Mouse (Mus musculus): ENCODE results near the gene Vps25. TPM values are rescaled to one million over a fixed set of nuclear protein-coding genes. Genes with fewer than 3 reads are reported as not detected.

Vps25 gene
- polyA plus RNA-seq, 1 experiment from 2014 or later, result 147 TPM

- Histone ChIP-seq H3K9me3 (replicated peaks) (no peaks in the 10 kb centered on the region), H3K36me3 (no peaks in the 10 kb centered on the region), H3K27ac (peak overlapping the region; percentile 99), H3K4me3 (replicated peaks) (no peak overlapping the region), H3K4me2 (peak overlapping the region; percentile 56), H3K4me1 (peaks cover 65% of the 10 kb centered on the region), H3K9ac (no peak overlapping the region), H3K27me3 (no peaks in the 10 kb centered on the region)
- no peak for ATAC-seq (replicated peaks; ENCODE audit: low FRiP score)
- WGBS, result 23% methylated on average over 2 of the region's 2 CpGs
These were observed 23.4 kb upstream of the Vps25 start for GRCm38 (mm10) chr11:101230061-101230511.

- Histone ChIP-seq H3K4me2 (peak overlapping the region; percentile 56), H3K27ac (peak overlapping the region; percentile 99), H3K4me1 (peaks cover 61% of the 10 kb centered on the region), H3K27me3 (no peaks in the 10 kb centered on the region), H3K36me3 (no peaks in the 10 kb centered on the region), H3K9me3 (replicated peaks) (no peaks in the 10 kb centered on the region), H3K9ac (peak overlapping the region; percentile 36), H3K4me3 (replicated peaks) (peak overlapping the region; percentile 26)
- no peak for ATAC-seq (replicated peaks; ENCODE audit: low FRiP score)
- WGBS, result 15% methylated on average over 5 of the region's 5 CpGs
These were observed 23.0 kb upstream of the Vps25 start for GRCm38 (mm10) chr11:101230526-101230925.

GRCm38 (mm10) chr11:101230991-101231871, 22.3 kb upstream of the Vps25 start:
- H3K4me2 ChIP-seq, result peak overlapping the region; percentile 56
- WGBS, result under 1% methylated on average over 18 of the region's 18 CpGs
- peak overlapping the region; percentile 36 for H3K9ac ChIP-seq

GRCm38 (mm10) chr11:101232010-101232839, 21.3 kb upstream of the Vps25 start:
- no peaks in the 10 kb centered on the region for H3K36me3 ChIP-seq
- peak overlapping the region; percentile 26 for H3K4me3 ChIP-seq (replicated peaks)
- peak overlapping the region; percentile 56 for H3K4me2 ChIP-seq
- peak overlapping the region; percentile 36; the same call in 1 of the 2 replicates for H3K9ac ChIP-seq
- H3K27ac ChIP-seq, result peak overlapping the region; percentile 99
- 32% methylated on average over 6 of the region's 6 CpGs for WGBS
- peak; percentile 75 for ATAC-seq (replicated peaks; ENCODE audit: low FRiP score)
- H3K4me1 ChIP-seq, result peaks cover 56% of the 10 kb centered on the region
- H3K27me3 ChIP-seq, result no peaks in the 10 kb centered on the region
- no peaks in the 10 kb centered on the region for H3K9me3 ChIP-seq (replicated peaks)

More at GRCm38 (mm10) chr11:101230991-101231871, 22.3 kb upstream of the Vps25 start:
- Histone ChIP-seq H3K4me1 (peaks cover 59% of the 10 kb centered on the region), H3K27me3 (no peaks in the 10 kb centered on the region), H3K9me3 (replicated peaks) (no peaks in the 10 kb centered on the region), H3K27ac (peak overlapping the region; percentile 99), H3K36me3 (no peaks in the 10 kb centered on the region), H3K4me3 (replicated peaks) (peak overlapping the region; percentile 26)
- peak; percentile 86 for ATAC-seq (replicated peaks; ENCODE audit: low FRiP score)

- Histone ChIP-seq H3K9me3 (replicated peaks) (no peaks in the 10 kb centered on the region), H3K4me3 (replicated peaks) (no peak overlapping the region), H3K4me1 (peaks cover 61% of the 10 kb centered on the region), H3K9ac (no peak overlapping the region), H3K27me3 (no peaks in the 10 kb centered on the region), H3K36me3 (no peaks in the 10 kb centered on the region), H3K27ac (peak overlapping the region; percentile 62; the same call in 1 of the 2 replicates), H3K4me2 (no peak overlapping the region)
- WGBS, result 81% methylated on average over 1 of the region's 1 CpGs
- no peak for ATAC-seq (replicated peaks; ENCODE audit: low FRiP score)
These were observed 20.3 kb upstream of the Vps25 start for GRCm38 (mm10) chr11:101233240-101233639.

GRCm38 (mm10) chr11:101234124-101234523, 19.4 kb upstream of the Vps25 start:
- peaks cover 56% of the 10 kb centered on the region for H3K4me1 ChIP-seq
- no peaks in the 10 kb centered on the region for H3K9me3 ChIP-seq (replicated peaks)
- H3K9ac ChIP-seq, result no peak overlapping the region
- H3K27me3 ChIP-seq, result no peaks in the 10 kb centered on the region
- 0 out of 2 replicates have a peak overlapping the region, but pooled peaks have one; percentile 62 for H3K27ac ChIP-seq
- no peaks in the 10 kb centered on the region for H3K36me3 ChIP-seq
- H3K4me3 ChIP-seq (replicated peaks), result no peak overlapping the region
- ATAC-seq (replicated peaks; ENCODE audit: low FRiP score), result no peak
- H3K4me2 ChIP-seq, result no peak overlapping the region

- Histone ChIP-seq H3K27me3 (no peaks in the 10 kb centered on the region), H3K36me3 (no peaks in the 10 kb centered on the region), H3K27ac (no peak overlapping the region), H3K9me3 (replicated peaks) (no peaks in the 10 kb centered on the region), H3K4me3 (replicated peaks) (no peak overlapping the region), H3K4me1 (peaks cover 43% of the 10 kb centered on the region), H3K9ac (no peak overlapping the region), H3K4me2 (no peak overlapping the region)
- ATAC-seq (replicated peaks; ENCODE audit: low FRiP score), result no peak
These were observed 18.1 kb upstream of the Vps25 start for GRCm38 (mm10) chr11:101235429-101235828.

- no peak overlapping the region for H3K4me2 ChIP-seq
These were observed 16.7 kb upstream of the Vps25 start for GRCm38 (mm10) chr11:101236782-101237181.

GRCm38 (mm10) chr11:101238071-101238647, 15.3 kb upstream of the Vps25 start:
- no peak overlapping the region for H3K4me3 ChIP-seq (replicated peaks)
- H3K4me1 ChIP-seq, result peaks cover 17% of the 10 kb centered on the region
- WGBS, result 46% methylated on average over 5 of the region's 5 CpGs
- H3K36me3 ChIP-seq, result no peaks in the 10 kb centered on the region
- H3K9ac ChIP-seq, result no peak overlapping the region
- no peaks in the 10 kb centered on the region for H3K9me3 ChIP-seq (replicated peaks)
- H3K27me3 ChIP-seq, result no peaks in the 10 kb centered on the region
- peak overlapping the region; percentile 74 for H3K27ac ChIP-seq
- H3K4me2 ChIP-seq, result no peak overlapping the region
- ATAC-seq (replicated peaks; ENCODE audit: low FRiP score), result no peak

More at GRCm38 (mm10) chr11:101236782-101237181, 16.7 kb upstream of the Vps25 start:
- 89% methylated on average over 5 of the region's 5 CpGs for WGBS
- Histone ChIP-seq H3K27ac (no peak overlapping the region), H3K9ac (no peak overlapping the region), H3K4me3 (replicated peaks) (no peak overlapping the region), H3K36me3 (no peaks in the 10 kb centered on the region), H3K4me1 (peaks cover 29% of the 10 kb centered on the region), H3K9me3 (replicated peaks) (no peaks in the 10 kb centered on the region), H3K27me3 (no peaks in the 10 kb centered on the region)
- ATAC-seq (replicated peaks; ENCODE audit: low FRiP score), result no peak

- peak overlapping the region; percentile 77 for H3K27ac ChIP-seq
- H3K36me3 ChIP-seq, result no peaks in the 10 kb centered on the region
- no peak overlapping the region for H3K9ac ChIP-seq
- no peak for ATAC-seq (replicated peaks; ENCODE audit: low FRiP score)
- H3K9me3 ChIP-seq (replicated peaks), result no peaks in the 10 kb centered on the region
- H3K27me3 ChIP-seq, result no peaks in the 10 kb centered on the region
- peak overlapping the region; percentile 57 for H3K4me3 ChIP-seq (replicated peaks)
- H3K4me2 ChIP-seq, result peak overlapping the region; percentile 75
- H3K4me1 ChIP-seq, result peaks cover 38% of the 10 kb centered on the region
- WGBS, result 21% methylated on average over 4 of the region's 4 CpGs
These were observed 8.4 kb upstream of the Vps25 start for GRCm38 (mm10) chr11:101245071-101245470.

GRCm38 (mm10) chr11:101245855-101246701, 7.4 kb upstream of the Vps25 start, which contains the start of gene Ramp2:
Ramp2 (plus strand) TSS chr11:101246028.
- Histone ChIP-seq H3K9ac (peak within 1 kb of the TSS; percentile 59), H3K9me3 (replicated peaks) (no peaks in the 10 kb centered on the region), H3K4me2 (peak within 1 kb of the TSS; percentile 75), H3K4me3 (replicated peaks) (peak within 1 kb of the TSS; percentile 57), H3K4me1 (peaks cover 42% of the 10 kb centered on the region), H3K36me3 (no peaks in the 10 kb centered on the region), H3K27ac (peak within 1 kb of the TSS; percentile 77), H3K27me3 (no peaks in the 10 kb centered on the region)
- under 1% methylated on average over 63 of the region's 63 CpGs for WGBS
- peak; percentile 58 for ATAC-seq (replicated peaks; ENCODE audit: low FRiP score)
